Mouse (Mus musculus): ENCODE measurements around the gene Rack1. TPM values are rescaled to one million over a fixed set of nuclear protein-coding genes. Genes with fewer than 3 reads are reported as not detected.
"Not testable (repeated sequence)": the region's sequence is repeated elsewhere in the genome, so short reads cannot be mapped to it uniquely, and the experiment has no call there.

Gene Rack1
- polyA plus RNA-seq, 1 experiment from 2014 or later: 713 TPM

DNA sequence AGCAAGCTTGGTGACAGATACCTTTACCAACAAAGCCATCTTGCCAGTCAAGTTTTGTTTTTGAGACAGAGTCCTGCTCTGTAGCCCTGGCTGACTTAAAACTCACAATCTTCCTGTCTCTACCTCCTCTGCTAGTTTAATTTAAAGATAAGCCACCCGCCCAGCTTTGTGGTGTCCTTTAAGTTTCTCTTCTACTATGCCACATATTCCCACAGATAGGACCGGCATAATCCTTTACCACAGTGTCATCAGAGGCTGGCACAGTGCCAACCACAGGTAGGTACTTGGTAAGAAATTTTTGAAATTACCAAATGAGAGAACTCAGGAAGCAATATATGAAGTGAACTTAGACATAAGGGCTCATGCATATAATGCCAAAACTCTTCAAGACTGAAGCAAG lies 10.0 kb downstream of the Rack1 start:
- ATAC-seq (ENCODE audit: borderline replicate concordance, extremely low read depth, low FRiP score, low TSS enrichment): no peak
- Histone ChIP-seq H3K9me3 (no peaks in the 10 kb centered on the region), H3K9ac (no peak overlapping the region), H3K36me3 (peaks cover 80% of the 10 kb centered on the region), H3K4me1 (peaks cover 10% of the 10 kb centered on the region; the same call in 1 of the 2 replicates), H3K4me2 (no peak overlapping the region), H3K27me3 (no peaks in the 10 kb centered on the region), H3K4me3 (no peak overlapping the region), H3K27ac (no peak overlapping the region)
- 76% methylated on average over 2 of the region's 2 CpGs for WGBS

- no peak for ATAC-seq (ENCODE audit: borderline replicate concordance, extremely low read depth, low FRiP score, low TSS enrichment)
- Histone ChIP-seq H3K4me2 (no peak overlapping the region), H3K36me3 (peaks cover 44% of the 10 kb centered on the region), H3K9me3 (no peaks in the 10 kb centered on the region), H3K9ac (no peak overlapping the region), H3K4me3 (no peak overlapping the region), H3K27me3 (no peaks in the 10 kb centered on the region), H3K4me1 (peaks cover 23% of the 10 kb centered on the region), H3K27ac (no peak overlapping the region)
Observed at GRCm38 (mm10) chr11:48813782-48814181, 13.7 kb downstream of the Rack1 start.

GRCm38 (mm10) chr11:48815851-48816250 lies 15.7 kb downstream of the Rack1 start:
- Histone ChIP-seq H3K36me3 (peaks cover 23% of the 10 kb centered on the region), H3K27me3 (no peaks in the 10 kb centered on the region), H3K27ac (no peak overlapping the region), H3K4me3 (peak overlapping the region; percentile 82), H3K4me2 (peak overlapping the region; percentile 77), H3K4me1 (peaks cover 24% of the 10 kb centered on the region), H3K9ac (no peak overlapping the region; the same call in 1 of the 2 replicates), H3K9me3 (no peaks in the 10 kb centered on the region)
- 68% methylated on average over 16 of the region's 16 CpGs for WGBS
- ATAC-seq (ENCODE audit: borderline replicate concordance, extremely low read depth, low FRiP score, low TSS enrichment): no peak

- H3K36me3 ChIP-seq: peaks cover 19% of the 10 kb centered on the region
- 4% methylated on average over 23 of the region's 23 CpGs for WGBS
- H3K27me3 ChIP-seq: no peaks in the 10 kb centered on the region
- ATAC-seq (ENCODE audit: borderline replicate concordance, extremely low read depth, low FRiP score, low TSS enrichment): peak; percentile 27
- peak overlapping the region; percentile 77 for H3K4me2 ChIP-seq
- H3K9me3 ChIP-seq: no peaks in the 10 kb centered on the region
- H3K9ac ChIP-seq: peak overlapping the region; percentile 94
- peak overlapping the region; percentile 99 for H3K27ac ChIP-seq
- H3K4me1 ChIP-seq: peaks cover 24% of the 10 kb centered on the region
- H3K4me3 ChIP-seq: peak overlapping the region; percentile 82
Observed at GRCm38 (mm10) chr11:48816281-48816781, 16.2 kb downstream of the Rack1 start.

GRCm38 (mm10) chr11:48816800-48817665 lies 16.9 kb downstream of the Rack1 start, which contains the start of gene Trim41:
Gene Trim41 (minus strand): TSS chr11:48817353.
- peak; percentile 96 for ATAC-seq (ENCODE audit: borderline replicate concordance, extremely low read depth, low FRiP score, low TSS enrichment)
- peaks cover 24% of the 10 kb centered on the region for H3K4me1 ChIP-seq
- under 1% methylated on average over 74 of the region's 77 CpGs for WGBS
- H3K4me2 ChIP-seq: peak within 1 kb of the TSS; percentile 77
- peaks cover 12% of the 10 kb centered on the region; the same call in 1 of the 2 replicates for H3K36me3 ChIP-seq
- H3K4me3 ChIP-seq: peak within 1 kb of the TSS; percentile 82
- peak within 1 kb of the TSS; percentile 94 for H3K9ac ChIP-seq
- H3K9me3 ChIP-seq: no peaks in the 10 kb centered on the region
- no peaks in the 10 kb centered on the region for H3K27me3 ChIP-seq
- H3K27ac ChIP-seq: peak within 1 kb of the TSS; percentile 99

DNA sequence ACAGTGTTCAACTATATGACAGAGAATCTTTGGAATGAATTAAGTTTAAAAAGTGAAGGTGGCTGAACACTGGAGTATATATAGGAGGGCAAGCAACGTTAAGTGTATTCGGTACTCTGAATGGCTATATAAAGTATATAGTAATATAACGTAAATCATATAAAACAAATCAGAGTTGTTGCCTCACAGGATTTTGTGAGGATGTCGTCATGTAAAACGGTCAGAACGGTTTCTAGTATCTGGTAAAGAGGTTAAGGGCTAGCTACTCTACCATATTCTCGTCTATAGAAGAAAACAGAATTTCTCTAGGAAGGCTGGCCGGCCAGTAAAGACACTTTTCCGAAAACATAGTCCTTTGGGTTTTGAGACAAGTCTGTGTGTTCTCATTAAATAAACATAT lies 17.7 kb downstream of the Rack1 start:
- Histone ChIP-seq H3K9me3 (no peaks in the 10 kb centered on the region), H3K27me3 (no peaks in the 10 kb centered on the region), H3K27ac (peak overlapping the region; percentile 99), H3K4me3 (peak overlapping the region; percentile 82), H3K9ac (peak overlapping the region; percentile 94), H3K4me1 (peaks cover 24% of the 10 kb centered on the region), H3K36me3 (peaks cover 5% of the 10 kb centered on the region; the same call in 1 of the 2 replicates), H3K4me2 (peak overlapping the region; percentile 77)
- ATAC-seq (ENCODE audit: borderline replicate concordance, extremely low read depth, low FRiP score, low TSS enrichment): no peak
- WGBS: 5% methylated on average over 9 of the region's 9 CpGs

- ATAC-seq (ENCODE audit: borderline replicate concordance, extremely low read depth, low FRiP score, low TSS enrichment): no peak
- Histone ChIP-seq H3K4me1 (peaks cover 26% of the 10 kb centered on the region), H3K27ac (no peak overlapping the region), H3K36me3 (peaks cover 2% of the 10 kb centered on the region; the same call in 1 of the 2 replicates), H3K4me2 (peak overlapping the region; percentile 77), H3K9me3 (no peaks in the 10 kb centered on the region), H3K27me3 (no peaks in the 10 kb centered on the region), H3K4me3 (peak overlapping the region; percentile 82), H3K9ac (peak overlapping the region; percentile 94)
- 0% methylated on average over 16 of the region's 16 CpGs for WGBS
Observed at GRCm38 (mm10) chr11:48818346-48818745, 18.2 kb downstream of the Rack1 start.

GRCm38 (mm10) chr11:48819614-48820307 lies 19.6 kb downstream of the Rack1 start:
- H3K27ac ChIP-seq: no peak overlapping the region
- H3K9me3 ChIP-seq: no peaks in the 10 kb centered on the region
- H3K4me3 ChIP-seq: no peak overlapping the region
- no peaks in the 10 kb centered on the region for H3K36me3 ChIP-seq
- 66% methylated on average over 7 of the region's 7 CpGs for WGBS
- peaks cover 32% of the 10 kb centered on the region for H3K4me1 ChIP-seq
- H3K27me3 ChIP-seq: peaks cover 2% of the 10 kb centered on the region; the same call in 1 of the 2 replicates
- H3K4me2 ChIP-seq: no peak overlapping the region
- H3K9ac ChIP-seq: no peak overlapping the region
- no peak for ATAC-seq (ENCODE audit: borderline replicate concordance, extremely low read depth, low FRiP score, low TSS enrichment)

DNA sequence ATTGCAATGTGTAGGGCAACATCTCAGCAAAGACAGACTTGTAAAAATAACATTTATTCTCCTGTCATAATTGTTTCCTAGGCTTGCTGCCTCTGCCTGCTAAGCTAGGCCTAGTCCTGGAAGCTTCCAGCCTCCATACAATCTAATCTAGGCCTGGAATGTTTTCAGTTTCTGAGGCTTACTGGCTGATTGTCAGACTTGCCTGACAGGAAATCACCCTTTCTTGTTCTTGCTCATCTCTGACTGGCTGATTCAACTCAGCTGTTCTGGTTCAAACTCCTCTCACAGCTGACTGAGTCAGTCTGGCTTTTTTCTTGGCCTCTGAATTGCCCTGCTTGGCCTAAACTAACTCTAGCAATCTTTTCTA lies 20.2 kb downstream of the Rack1 start:
- peaks cover 30% of the 10 kb centered on the region for H3K4me1 ChIP-seq
- H3K9ac ChIP-seq: no peak overlapping the region
- no peak overlapping the region for H3K27ac ChIP-seq
- no peak for ATAC-seq (ENCODE audit: borderline replicate concordance, extremely low read depth, low FRiP score, low TSS enrichment)
- H3K4me2 ChIP-seq: no peak overlapping the region
- no peak overlapping the region for H3K4me3 ChIP-seq
- no peaks in the 10 kb centered on the region for H3K9me3 ChIP-seq
- no peaks in the 10 kb centered on the region for H3K36me3 ChIP-seq
- H3K27me3 ChIP-seq: peaks cover 5% of the 10 kb centered on the region; the same call in 1 of the 2 replicates

- not testable (repeated sequence) for H3K9me3 ChIP-seq; H3K27ac ChIP-seq; H3K4me2 ChIP-seq; H3K9ac ChIP-seq; H3K27me3 ChIP-seq; ATAC-seq (ENCODE audit: borderline replicate concordance, extremely low read depth, low FRiP score, low TSS enrichment); H3K4me3 ChIP-seq; H3K36me3 ChIP-seq
- 80% methylated on average over 14 of the region's 14 CpGs for WGBS
- peaks cover 21% of the 10 kb centered on the region for H3K4me1 ChIP-seq
Observed at GRCm38 (mm10) chr11:48821299-48821698, 21.2 kb downstream of the Rack1 start.

DNA sequence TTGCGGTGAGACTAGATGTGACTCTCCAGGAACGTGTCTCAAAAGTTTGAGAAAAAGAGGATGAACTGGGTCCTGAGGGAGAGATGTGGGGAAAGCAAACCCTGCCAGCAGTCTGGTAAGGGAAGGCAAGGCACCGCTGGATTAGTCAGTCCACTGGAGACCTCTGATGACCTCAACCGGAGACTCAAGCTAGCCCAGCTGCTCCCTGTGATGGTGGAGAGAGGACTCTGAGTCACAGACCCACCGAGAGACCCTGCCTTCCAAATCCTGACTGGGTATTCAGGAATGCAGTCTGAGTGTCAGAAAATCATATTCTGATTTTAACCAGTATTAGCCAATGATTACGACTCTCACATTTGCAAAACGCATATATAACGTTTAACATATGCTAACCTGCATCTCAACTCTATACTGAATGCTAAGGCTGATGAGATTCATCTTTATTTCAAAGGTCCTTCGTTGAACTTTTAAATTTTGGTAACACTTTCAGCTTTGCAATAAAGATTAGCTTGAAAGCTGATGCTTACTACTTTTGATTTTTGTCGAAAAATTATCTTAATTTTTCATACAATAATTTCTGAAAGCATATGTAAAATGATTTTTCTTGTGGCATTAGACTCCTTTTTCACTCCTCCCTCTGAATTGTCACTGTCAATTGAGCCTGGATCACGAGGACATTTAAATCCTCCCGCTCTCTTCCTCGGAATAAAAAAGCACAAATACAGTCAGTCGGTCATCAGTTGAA lies 22.8 kb downstream of the Rack1 start:
- no peak overlapping the region for H3K27ac ChIP-seq
- H3K4me2 ChIP-seq: peak overlapping the region; percentile 71
- no peak overlapping the region for H3K9ac ChIP-seq
- H3K27me3 ChIP-seq: peaks cover 5% of the 10 kb centered on the region; the same call in 1 of the 2 replicates
- H3K4me3 ChIP-seq: peak overlapping the region; percentile 39
- no peaks in the 10 kb centered on the region for H3K9me3 ChIP-seq
- H3K36me3 ChIP-seq: no peaks in the 10 kb centered on the region
- 31% methylated on average over 14 of the region's 14 CpGs for WGBS
- no peak for ATAC-seq (ENCODE audit: borderline replicate concordance, extremely low read depth, low FRiP score, low TSS enrichment)
- peaks cover 24% of the 10 kb centered on the region for H3K4me1 ChIP-seq

Data from lung, embryonic 15.5 days (tissue).